Mouse (Mus musculus) G1E (cell line): Measurements from ENCODE around the gene Map2k1. TPM values are rescaled to one million over a fixed set of nuclear protein-coding genes. Genes with fewer than 3 reads are reported as not detected.
"Not testable (repeated sequence)": the region's sequence is repeated elsewhere in the genome, so short reads cannot be mapped to it uniquely, and the experiment has no call there.

Experiments
- ATAC-seq: 2 replicates; pipeline ENCODE4 v1.8.0; 2016; ENCODE audit warnings: mild to moderate bottlenecking; ENCODE audit not compliant: insufficient number of reproducible peaks, poor library complexity, low FRiP score, severe bottlenecking; ENCODE audit errors: extremely low read depth
- DNase-seq: peaks from one replicate; pipeline ENCODE4 v3.0.0; 2012; ENCODE audit warnings: low spot score
- H3K27me3 ChIP-seq: 2 replicates; pipeline ENCODE4 v1.6.1; 2012; ENCODE audit warnings: mild to moderate bottlenecking, low read length, inconsistent platforms; ENCODE audit not compliant: insufficient read depth
- H3K36me3 ChIP-seq: replicated peaks from 2 replicates; pipeline ENCODE3; 2012; ENCODE audit warnings: mild to moderate bottlenecking, inconsistent platforms
- H3K4me1 ChIP-seq: 2 replicates; pipeline ENCODE4 v1.6.1; 2012; ENCODE audit warnings: low read depth, low read length, inconsistent platforms, mixed read lengths; ENCODE audit not compliant: insufficient read depth
- H3K4me3 ChIP-seq: 2 replicates; pipeline ENCODE4 v1.5.1; 2012; ENCODE audit warnings: low read depth, mild to moderate bottlenecking, inconsistent platforms, low read length, moderate library complexity, mixed read lengths
- H3K9me3 ChIP-seq: replicated peaks from 2 replicates; pipeline ENCODE4 v1.6.1; 2012; ENCODE audit warnings: inconsistent platforms
- CTCF ChIP-seq: IDR thresholded peaks from 2 replicates; pipeline ENCODE4 v1.5.1; 2012; ENCODE audit warnings: low read depth, low read length, inconsistent platforms, mixed read lengths
- GATA1 ChIP-seq: IDR thresholded peaks from 2 replicates; pipeline ENCODE4 v1.6.1; 2012; ENCODE audit warnings: borderline replicate concordance, low read length, inconsistent platforms, mixed read lengths
- GATA2 ChIP-seq: IDR thresholded peaks from 2 replicates; pipeline ENCODE4 v1.6.1; 2012; ENCODE audit warnings: low read depth, low read length, inconsistent platforms, borderline replicate concordance
- POLR2AphosphoS5 ChIP-seq: IDR thresholded peaks from 2 replicates; pipeline ENCODE4 v1.6.1; 2012; ENCODE audit warnings: low read depth, low read length, inconsistent platforms; ENCODE audit not compliant: insufficient replicate concordance
- TAL1 ChIP-seq: conservative IDR thresholded peaks from 2 replicates; pipeline ENCODE4 v1.6.1; 2012; ENCODE audit warnings: low read depth, low read length, inconsistent platforms, mixed read lengths
- polyA plus RNA-seq: library from polyadenylated mRNA; stranded (reverse); fragments of >175 nt; gene quantifications from 2 replicates; pipeline ENCODE4 v1.2.3, GENCODE M21; 2012
- total RNA-seq, 2 experiments: library from RNA; stranded (forward) in 1 of 2; stranded (reverse) in 1 of 2; fragments of 200-1000 nt in 1 of 2; fragments of >200 nt in 1 of 2; fragmentation: Nextera tagmentation in 1 of 2; gene quantifications; 2 replicates each; pipeline ENCODE4 v1.2.3; 2014 to 2017

The Map2k1 gene
- total and polyA plus RNA-seq, 3 experiments, result 40.0 to 121 (median 43.3) TPM

- TF ChIP-seq GATA2 (no peak), CTCF (no peak), TAL1 (no peak), GATA1 (no peak), POLR2AphosphoS5 (no peak)
- H3K36me3 ChIP-seq, result peaks cover 92% of the 10 kb centered on the region
- H3K9me3 ChIP-seq, result no peaks in the 10 kb centered on the region
- ATAC-seq (no peak), DNase-seq (no peak)
- no peaks in the 10 kb centered on the region for H3K27me3 ChIP-seq
- no peak overlapping the region for H3K4me3 ChIP-seq
- peaks cover 6% of the 10 kb centered on the region; the same call in 1 of the 2 replicates for H3K4me1 ChIP-seq
Measured at GRCm38 (mm10) chr9:64160471-64160870, 93.0 kb downstream of the Map2k1 start.

- TF ChIP-seq TAL1 (no peak), CTCF (no peak), POLR2AphosphoS5 (no peak), GATA1 (no peak), GATA2 (no peak)
- DNase-seq (no peak), ATAC-seq (no peak)
- no peaks in the 10 kb centered on the region for H3K27me3 ChIP-seq
- H3K4me3 ChIP-seq, result no peak overlapping the region
- no peaks in the 10 kb centered on the region for H3K9me3 ChIP-seq
- peaks cover 96% of the 10 kb centered on the region for H3K36me3 ChIP-seq
- peaks cover 2% of the 10 kb centered on the region; the same call in 1 of the 2 replicates for H3K4me1 ChIP-seq
Measured at GRCm38 (mm10) chr9:64156641-64157040, 96.8 kb downstream of the Map2k1 start.

GRCm38 (mm10) chr9:64139879-64140278 is 113.6 kb downstream of the Map2k1 start:
- H3K9me3 ChIP-seq, result no peaks in the 10 kb centered on the region
- ATAC-seq (no peak), DNase-seq (no peak)
- no peak overlapping the region for H3K4me3 ChIP-seq
- H3K27me3 ChIP-seq, result no peaks in the 10 kb centered on the region
- no peak for TF ChIP-seq GATA1
- no peak for TF ChIP-seq TAL1
- no peak for TF ChIP-seq GATA2
- TF ChIP-seq CTCF, result no peak
- no peak for TF ChIP-seq POLR2AphosphoS5
- H3K36me3 ChIP-seq, result peaks cover 88% of the 10 kb centered on the region
- no peaks in the 10 kb centered on the region for H3K4me1 ChIP-seq

GRCm38 (mm10) chr9:64138896-64139295 is 114.5 kb downstream of the Map2k1 start:
- not testable (repeated sequence) for H3K27me3 ChIP-seq, H3K9me3 ChIP-seq, H3K4me3 ChIP-seq, ATAC-seq, H3K4me1 ChIP-seq, DNase-seq
- H3K36me3 ChIP-seq, result peaks cover 79% of the 10 kb centered on the region
- TF ChIP-seq CTCF, result peak; percentile 48

Other genes with a start within 250 kb of the Map2k1 start
- gene Smad6, start 231.6 kb downstream of the Map2k1 start, total RNA-seq (2014; fragmentation: Nextera tagmentation), result 0.39 and 0.98 TPM in 2 replicates
- gene Smad6, start 231.6 kb downstream of the Map2k1 start, total RNA-seq (2017), result 0.44 and 0.81 TPM in 2 replicates
- gene Smad6, start 231.6 kb downstream of the Map2k1 start, polyA plus RNA-seq, result 1.6 and 2.1 TPM in 2 replicates
- not detected in 2 replicates for gene Lctl, start 136.5 kb downstream of the Map2k1 start, total RNA-seq (2014; fragmentation: Nextera tagmentation)
- gene Lctl, start 136.5 kb downstream of the Map2k1 start, total RNA-seq (2017), result 0.12 TPM in 1 of 2 replicates, not detected in the other
- not detected in 2 replicates for gene Lctl, start 136.5 kb downstream of the Map2k1 start, polyA plus RNA-seq
- gene Zwilch, start 80.5 kb downstream of the Map2k1 start, total RNA-seq (2014; fragmentation: Nextera tagmentation), result 163 and 180 TPM in 2 replicates
- gene Zwilch, start 80.5 kb downstream of the Map2k1 start, total RNA-seq (2017), result 189 and 202 TPM in 2 replicates
- 9.1 and 14.2 TPM in 2 replicates for gene Zwilch, start 80.5 kb downstream of the Map2k1 start, polyA plus RNA-seq
- 7,560 and 7,833 TPM in 2 replicates for gene Rpl4, start 80.3 kb downstream of the Map2k1 start, total RNA-seq (2014; fragmentation: Nextera tagmentation)
- 2,308 and 2,582 TPM in 2 replicates for gene Rpl4, start 80.3 kb downstream of the Map2k1 start, total RNA-seq (2017)
- 506 and 513 TPM in 2 replicates for gene Rpl4, start 80.3 kb downstream of the Map2k1 start, polyA plus RNA-seq
- 14.0 and 18.8 TPM in 2 replicates for gene Snapc5, start 74.4 kb downstream of the Map2k1 start, total RNA-seq (2014; fragmentation: Nextera tagmentation)
- gene Snapc5, start 74.4 kb downstream of the Map2k1 start, total RNA-seq (2017), result 40.4 and 45.1 TPM in 2 replicates
- gene Snapc5, start 74.4 kb downstream of the Map2k1 start, polyA plus RNA-seq, result 1.8 and 4.4 TPM in 2 replicates
- gene Uchl4, start 18.4 kb downstream of the Map2k1 start, total RNA-seq (2014; fragmentation: Nextera tagmentation), result 0.75 and 1.2 TPM in 2 replicates
- gene Uchl4, start 18.4 kb downstream of the Map2k1 start, total RNA-seq (2017), result 2.0 and 2.6 TPM in 2 replicates
- not detected in 2 replicates for gene Uchl4, start 18.4 kb downstream of the Map2k1 start, polyA plus RNA-seq
- gene Tipin, start 27.9 kb upstream of the Map2k1 start, total RNA-seq (2014; fragmentation: Nextera tagmentation), result 129 and 130 TPM in 2 replicates
- gene Tipin, start 27.9 kb upstream of the Map2k1 start, total RNA-seq (2017), result 344 and 355 TPM in 2 replicates
- gene Tipin, start 27.9 kb upstream of the Map2k1 start, polyA plus RNA-seq, result 6.7 and 8.0 TPM in 2 replicates
- gene Dis3l, start 87.7 kb upstream of the Map2k1 start, total RNA-seq (2014; fragmentation: Nextera tagmentation), result 16.9 and 18.9 TPM in 2 replicates
- 20.7 and 22.4 TPM in 2 replicates for gene Dis3l, start 87.7 kb upstream of the Map2k1 start, total RNA-seq (2017)
- gene Dis3l, start 87.7 kb upstream of the Map2k1 start, polyA plus RNA-seq, result 4.2 and 5.6 TPM in 2 replicates
- not detected in 2 replicates for gene Megf11, start 132.0 kb upstream of the Map2k1 start, total RNA-seq (2014; fragmentation: Nextera tagmentation)
- 0.17 and 0.38 TPM in 2 replicates for gene Megf11, start 132.0 kb upstream of the Map2k1 start, total RNA-seq (2017)
- gene Megf11, start 132.0 kb upstream of the Map2k1 start, polyA plus RNA-seq, result 0.25 and 0.33 TPM in 2 replicates